Mouse (Mus musculus) skeletal muscle tissue, adult 2 months (tissue): Measurements from ENCODE around the gene Apoc1.
A peak's percentile ranks its signal among the peaks of the same experiment; 100 is the strongest.
"Not testable (repeated sequence)": the region's sequence is repeated elsewhere in the genome, so short reads cannot be mapped to it uniquely, and the experiment has no call there.

ENCODE experiments used
- DNase-seq: peaks from one replicate; pipeline ENCODE4 v3.0.0-alpha.2; 2012; ENCODE audit warnings: low read depth, low spot score

Gene Apoc1

DNA sequence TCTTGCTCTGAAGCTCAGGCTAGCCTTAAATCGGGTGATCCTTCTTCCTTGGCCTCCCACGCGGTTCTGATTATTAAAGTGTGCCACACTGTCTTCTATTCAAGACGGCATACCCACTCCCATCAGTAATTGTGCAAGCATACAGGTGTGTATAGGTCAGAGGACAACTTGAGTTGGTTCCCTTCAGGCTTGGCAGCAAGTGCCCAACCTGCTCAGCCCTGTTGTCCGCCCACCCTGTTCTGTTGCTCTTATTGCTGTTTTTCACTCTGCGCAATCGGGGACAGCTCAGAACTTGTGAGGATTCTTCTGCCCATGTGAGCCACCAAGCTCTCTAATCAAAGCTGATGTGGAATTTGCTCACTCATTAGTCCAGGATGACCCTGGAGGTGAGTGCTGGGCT lies 12.8 kb upstream of the Apoc1 start:
- no peak for DNase-seq

DNA sequence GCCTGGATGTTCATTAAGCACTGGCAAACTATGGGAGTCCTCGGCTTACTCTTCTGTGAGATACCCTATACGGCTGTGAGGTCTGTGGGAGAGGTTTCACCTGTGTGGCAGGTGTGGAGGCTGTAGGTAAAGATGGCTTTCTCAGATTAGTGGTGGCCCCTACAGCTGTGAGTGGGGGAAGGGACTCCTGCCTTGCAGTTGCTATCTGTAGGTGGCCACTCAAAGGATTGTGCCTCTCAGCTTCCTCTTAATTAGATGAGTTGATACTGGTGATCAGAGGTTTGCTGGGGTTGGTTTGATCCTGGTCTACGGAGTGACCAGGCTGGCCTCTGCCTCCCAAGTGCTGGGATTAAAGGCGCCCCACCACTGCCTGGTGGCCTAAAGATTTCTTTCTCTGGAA lies 12.0 kb upstream of the Apoc1 start:
- no peak for DNase-seq

DNA sequence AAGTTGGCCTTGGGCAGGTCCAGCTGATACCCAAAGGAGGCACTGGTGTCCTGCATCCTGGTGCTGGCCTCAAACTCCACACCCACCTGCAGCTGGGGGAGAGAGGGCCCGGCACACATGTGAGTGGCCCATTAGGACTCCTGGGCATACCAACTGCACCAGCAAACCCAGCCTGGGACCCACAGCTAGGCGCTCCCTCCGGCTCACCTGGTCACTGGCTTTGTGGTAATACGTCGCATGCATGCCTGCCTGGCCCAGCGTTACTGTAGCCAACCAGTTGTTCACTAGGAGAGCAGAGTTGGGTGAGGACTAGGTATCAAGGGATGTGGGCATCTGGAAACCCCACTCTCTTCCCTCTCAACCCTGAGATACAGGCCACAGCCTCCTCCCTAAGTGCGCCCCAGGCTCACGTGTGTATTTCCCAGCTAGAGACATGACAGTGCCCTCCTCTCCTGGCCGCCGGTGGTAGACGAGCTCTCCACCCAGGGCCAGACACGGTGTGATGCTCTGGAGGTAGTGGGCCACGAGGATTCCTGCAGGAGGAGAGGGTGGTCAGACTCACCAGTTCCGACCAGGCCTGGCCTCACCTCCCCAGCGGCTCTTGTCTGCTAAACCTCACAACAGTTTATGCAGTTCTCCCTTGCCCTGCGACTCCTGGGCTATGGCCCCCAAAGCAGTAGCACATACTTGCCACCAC lies 10.5 kb upstream of the Apoc1 start:
- DNase-seq = no peak

DNA sequence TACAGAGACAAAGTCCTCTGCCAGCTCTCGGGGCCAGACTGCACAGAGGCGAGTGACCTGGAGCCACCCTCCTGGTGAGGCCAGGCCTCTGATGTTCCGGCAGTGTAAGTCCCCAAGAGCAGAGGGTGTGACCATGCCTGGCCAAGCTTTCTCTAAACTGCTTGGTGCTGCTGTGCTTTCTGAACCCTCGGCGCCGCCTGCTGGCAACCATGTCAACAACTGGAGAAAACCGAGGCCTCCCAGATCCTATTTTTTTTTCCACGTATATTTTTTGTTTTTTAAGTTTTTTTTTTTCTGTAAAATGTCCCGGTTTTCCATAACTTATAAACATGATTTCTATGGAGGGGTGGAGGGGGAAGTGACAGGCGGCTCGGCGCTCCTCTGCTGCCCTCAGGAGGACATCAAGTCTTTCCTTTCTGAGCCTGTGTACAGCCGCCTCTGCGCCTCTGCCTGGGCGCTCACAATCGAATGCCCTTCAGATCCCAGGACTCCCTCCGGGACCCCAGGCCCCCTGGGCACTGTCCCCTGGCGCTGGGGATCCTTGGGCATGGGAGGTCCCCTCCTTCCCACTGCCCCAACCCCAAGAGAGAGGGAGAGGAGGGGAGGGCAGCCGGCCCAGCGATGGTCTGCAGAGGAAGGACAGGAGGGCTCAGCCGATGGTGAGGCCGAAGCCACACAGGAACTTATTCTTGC lies 8.8 kb upstream of the Apoc1 start:
- peak; percentile 68 for DNase-seq

DNA sequence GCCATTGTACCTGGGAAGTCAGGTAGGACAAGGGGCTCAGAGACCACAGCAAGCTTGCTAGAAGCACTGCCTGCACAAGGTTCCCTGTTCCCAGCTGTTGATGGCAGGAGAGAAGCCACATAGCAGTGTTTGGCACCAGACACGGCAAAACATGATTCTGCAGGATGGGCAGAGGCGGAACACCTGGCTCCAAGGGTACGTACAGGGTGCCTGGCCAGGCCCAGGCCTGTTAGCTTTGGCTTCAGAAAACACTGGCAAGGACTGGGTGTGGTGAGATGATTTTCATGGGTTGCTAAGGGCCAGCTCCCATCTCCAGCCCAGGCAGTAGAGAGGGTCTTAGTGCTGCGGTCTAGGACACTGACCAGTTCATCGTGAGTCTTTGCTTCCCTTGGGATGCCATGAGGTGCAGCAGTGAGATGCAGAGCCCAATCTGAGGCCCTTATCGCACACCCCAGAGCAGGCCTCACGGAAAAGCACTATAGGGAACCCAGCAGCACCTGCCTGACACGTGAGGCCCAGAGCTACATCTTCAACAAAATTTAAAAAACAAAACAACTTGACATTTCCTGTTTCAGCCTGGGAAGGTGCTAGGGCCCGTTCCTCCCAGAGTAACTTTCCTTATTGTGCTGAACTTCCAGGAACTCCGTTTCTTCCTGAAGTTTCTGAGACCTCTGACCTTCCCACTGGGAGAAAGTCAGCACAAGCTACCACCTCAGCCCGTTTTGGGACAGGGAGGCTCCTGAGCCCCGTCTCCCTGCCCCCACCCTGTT lies 8.0 kb upstream of the Apoc1 start:
- DNase-seq = no peak

DNA sequence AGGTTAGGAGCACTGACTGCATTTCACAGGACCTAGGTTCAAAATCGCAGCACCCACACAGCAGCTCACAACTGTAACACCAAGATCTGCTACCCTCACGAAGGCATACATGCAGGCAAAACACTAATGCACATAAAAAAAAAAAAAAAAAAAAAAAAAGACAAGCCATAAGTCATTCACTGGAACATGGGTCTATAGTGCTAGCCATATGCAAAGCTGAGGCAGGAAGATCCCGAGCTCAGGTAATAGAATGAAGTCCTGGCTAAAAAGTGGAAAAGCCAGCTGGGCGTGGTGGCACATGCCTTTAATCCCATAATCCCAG lies 7.3 kb upstream of the Apoc1 start:
- DNase-seq = no peak

DNA sequence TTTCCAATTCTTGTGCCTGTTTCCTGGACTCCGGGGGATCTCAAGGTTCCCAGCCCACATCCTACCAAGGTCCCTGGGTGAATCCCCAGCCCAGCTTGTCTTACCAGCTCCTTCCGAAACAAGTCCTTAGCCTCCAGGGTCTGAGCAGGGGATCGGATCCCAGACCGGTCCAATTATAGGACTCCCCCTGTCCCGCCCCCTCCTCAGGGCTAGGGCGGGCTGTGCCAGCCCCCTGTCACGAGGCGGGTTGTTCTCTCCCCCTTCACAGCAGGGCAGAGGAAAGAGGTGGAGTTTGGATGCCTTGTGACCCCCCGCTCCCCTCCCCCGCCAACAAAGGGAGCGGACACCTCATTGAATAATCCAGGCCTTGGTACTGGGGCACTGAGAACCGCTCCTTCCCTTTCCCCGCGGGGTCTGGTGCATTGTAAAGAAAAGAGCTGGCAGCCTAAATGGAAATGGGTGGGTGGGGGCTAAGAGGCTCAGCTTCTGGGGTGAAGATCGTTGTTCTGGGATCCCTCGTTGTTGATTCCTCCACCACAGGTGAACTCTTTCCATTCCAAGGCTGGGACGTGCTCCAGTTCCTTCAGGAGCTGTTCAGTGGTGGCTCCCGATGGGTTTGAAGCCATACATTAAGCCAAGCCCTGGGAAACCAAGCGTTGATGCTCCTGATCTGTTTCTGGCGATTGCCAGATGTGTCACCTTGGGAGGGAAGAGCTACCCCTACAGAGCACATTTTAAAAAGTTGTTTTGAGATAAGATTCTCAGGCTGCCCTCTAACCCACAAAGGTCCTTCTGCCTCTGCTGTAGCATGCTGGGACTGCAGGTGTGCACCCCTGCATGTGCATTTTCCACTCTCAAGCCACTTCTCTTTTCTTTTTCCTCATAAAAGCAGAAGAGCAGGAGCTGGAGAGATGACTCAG lies 6.7 kb upstream of the Apoc1 start, which contains the start of gene Apoe:
Gene Apoe, minus strand, starts transcription at position 282 of the 920 bp plus-strand sequence.
- peak; percentile 45 for DNase-seq

DNA sequence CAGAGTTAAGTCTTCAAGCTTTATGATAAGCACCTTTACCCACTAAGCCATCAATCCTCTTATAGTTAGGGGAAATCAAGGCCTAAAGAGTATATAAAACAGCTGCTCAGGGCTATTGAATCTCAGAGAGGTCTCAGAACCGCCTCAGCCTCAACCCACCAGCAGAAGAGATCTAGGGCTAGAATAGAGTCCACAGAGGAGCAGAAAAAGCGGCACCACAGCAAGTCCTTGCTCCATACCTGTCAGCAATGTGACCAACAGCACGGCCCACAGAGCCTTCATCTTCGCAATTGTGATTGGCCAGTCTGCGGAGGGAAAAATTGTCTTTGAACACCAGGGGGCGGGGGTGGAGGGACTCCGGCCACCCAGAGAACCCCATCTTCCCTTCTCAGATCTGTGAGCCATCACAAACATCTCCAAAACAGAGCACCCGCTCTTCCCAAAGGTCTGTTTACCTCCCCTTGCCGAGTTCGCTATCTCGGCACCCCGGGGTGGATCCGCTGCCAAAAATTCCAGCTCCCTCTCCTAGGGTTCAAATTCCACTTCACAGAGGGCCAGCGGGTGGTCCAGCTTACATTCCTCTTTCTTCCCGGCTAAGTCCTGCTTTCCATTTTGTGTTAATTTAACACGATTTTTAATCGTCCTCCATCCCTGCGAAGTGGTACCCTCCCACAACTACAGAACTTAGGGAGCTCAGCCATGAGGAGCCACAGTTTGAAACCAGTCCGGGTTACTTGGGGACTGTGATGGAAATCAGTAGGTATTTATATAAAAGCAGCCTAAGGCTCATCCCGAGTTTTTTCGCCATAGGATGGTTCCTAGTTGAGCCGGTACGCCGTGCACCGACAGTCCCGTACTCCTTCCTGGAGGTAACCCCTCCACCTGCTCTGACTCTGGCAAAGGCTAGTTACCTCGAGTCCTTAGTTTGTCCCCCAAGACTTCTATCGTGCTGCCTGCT lies 5.8 kb upstream of the Apoc1 start:
- no peak for DNase-seq

DNA sequence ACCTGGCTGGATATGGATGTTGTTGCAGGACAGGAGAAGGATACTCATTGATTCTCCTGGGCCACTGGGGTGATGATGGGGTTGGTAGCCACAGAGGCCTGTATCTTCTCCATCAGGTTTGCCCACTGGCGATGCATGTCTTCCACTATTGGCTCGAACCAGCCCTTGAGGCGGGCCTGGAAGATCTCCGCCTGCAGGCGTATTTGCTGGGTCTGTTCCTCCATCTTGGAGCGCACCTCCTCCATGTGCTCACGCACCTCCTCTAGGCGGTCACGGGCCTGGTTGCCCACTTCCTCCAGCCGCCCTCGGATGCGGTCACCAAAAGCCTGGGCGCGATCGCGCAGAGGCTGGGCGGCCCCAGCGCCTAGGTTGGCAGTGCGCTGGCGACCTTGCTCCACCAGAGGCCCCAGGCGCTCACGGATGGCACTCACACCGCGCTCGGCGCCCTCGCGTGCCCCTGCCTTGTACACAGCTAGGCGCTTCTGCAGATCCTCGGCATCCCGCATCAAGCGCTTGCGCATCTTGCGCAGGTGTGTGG lies 3.9 kb upstream of the Apoc1 start:
- DNase-seq = no peak

DNA sequence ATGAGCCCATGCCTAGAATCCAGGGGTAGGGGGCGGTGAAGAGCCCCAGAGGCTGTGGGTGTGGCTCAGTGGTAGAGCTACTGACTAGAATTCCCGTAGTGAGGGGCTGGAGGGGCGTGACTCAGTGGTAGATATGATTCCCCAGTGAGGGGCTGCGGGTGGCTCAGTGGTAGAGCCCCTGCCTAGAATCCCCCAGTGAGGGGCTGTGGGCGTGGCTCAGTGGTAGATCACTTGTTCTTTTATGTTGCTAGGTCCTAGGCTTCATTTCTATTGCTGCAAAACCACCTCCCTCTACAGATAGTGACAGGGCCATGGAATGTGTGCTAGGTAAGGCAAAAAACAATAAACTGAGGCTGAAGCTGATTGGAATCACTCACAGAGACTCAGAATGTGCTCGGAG lies 3.4 kb upstream of the Apoc1 start:
- DNase-seq = no peak

DNA sequence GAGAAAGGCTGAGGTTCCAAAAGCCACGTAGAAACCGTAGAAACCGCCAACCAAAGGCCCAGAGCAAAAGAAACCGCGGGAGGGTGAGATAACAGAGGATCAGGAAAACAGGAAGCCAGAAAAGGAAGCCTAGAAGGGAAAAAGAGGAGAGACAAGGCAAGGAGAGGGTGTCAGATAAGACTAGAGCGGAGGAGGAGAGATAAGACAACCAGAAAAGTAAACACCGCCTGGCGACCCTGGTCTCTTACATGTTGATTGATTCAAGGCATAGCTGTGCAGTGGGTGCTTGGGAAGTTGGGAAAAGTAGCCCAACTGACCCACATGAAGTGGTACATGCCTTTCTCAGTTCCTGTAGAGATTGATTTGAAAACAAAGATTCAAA lies 2.7 kb upstream of the Apoc1 start:
- no peak for DNase-seq

DNA sequence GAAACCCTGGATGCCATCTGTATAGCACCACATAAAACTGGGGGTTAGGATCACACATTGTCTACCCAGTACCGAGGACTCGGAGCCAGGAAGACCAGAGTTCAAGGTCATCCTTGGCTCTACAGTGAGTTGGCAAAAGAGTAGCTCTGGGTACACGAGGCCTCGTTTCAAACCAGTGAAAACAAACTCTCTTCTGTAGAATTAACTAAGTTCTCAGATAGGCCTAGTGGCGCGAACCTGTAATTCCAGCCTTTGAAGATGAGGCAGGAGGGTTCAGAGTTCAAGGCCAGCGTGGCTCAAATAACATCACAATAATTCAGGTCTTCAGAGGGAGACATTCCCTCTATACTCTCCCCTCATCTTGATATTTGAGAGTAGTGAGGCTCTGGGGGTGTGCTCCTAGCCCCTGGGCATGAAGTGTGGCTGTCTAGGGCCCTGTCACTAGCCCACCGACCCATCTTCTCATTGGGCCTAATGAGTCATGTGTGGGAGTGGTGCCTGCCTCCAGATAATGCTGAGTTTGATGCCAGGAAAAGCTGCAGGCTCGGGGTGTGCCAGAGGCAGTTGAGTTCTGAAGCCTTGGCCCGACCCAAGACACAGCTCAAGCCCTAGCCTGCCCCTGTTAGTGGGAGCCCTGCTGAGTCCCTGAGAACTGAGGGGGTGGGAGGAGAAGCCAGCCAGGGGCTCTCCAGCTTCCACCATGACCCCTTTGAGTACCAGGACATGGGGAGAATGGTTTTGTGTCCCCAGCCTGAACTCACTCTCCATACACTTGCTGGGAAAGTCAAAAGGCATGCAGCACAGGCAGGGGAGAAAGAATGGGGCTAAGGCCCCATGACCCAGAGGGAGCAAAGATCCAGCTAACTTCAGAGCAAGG lies 2.1 kb upstream of the Apoc1 start:
- DNase-seq = no peak

DNA sequence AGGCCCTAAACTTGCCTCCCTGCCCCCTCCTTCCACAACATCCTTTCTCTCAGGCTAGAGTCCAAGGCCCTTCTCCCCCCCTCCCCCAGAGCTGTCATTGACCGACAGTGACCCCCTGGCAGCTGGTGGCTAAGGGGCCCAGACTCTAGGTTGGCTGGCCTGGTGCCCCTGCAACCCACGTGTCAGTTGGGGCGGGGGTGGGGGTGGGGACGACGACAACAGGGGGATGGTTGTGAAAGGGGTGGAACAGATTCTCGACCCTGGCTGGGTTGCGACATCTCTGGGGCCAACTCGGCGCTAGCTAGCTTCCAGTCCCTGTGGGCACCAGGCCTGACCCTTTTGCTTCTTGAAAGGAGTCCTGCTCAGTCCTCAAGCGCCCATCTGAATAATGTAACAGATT lies 961 bp upstream of the Apoc1 start:
- no peak for DNase-seq

DNA sequence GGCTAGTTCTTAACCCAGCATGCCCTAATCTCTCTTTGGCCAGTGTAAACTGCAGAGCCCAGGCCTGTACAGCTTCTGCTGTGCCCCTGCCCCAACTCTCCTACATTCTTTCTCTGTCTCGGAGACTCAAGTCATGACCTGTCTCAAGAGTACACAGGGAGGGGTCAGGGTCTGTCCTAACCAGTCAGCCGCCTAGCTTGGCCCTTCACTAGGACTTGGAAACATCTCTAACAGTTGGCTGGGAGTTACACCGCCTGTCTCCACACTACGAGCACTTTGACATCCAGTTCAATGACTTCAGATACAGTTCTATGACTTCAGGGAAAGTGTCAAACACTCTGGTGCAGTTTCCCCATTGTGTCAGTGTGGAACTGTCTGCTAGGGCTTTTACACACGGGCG lies 1.0 kb downstream of the Apoc1 start:
- no peak for DNase-seq

DNA sequence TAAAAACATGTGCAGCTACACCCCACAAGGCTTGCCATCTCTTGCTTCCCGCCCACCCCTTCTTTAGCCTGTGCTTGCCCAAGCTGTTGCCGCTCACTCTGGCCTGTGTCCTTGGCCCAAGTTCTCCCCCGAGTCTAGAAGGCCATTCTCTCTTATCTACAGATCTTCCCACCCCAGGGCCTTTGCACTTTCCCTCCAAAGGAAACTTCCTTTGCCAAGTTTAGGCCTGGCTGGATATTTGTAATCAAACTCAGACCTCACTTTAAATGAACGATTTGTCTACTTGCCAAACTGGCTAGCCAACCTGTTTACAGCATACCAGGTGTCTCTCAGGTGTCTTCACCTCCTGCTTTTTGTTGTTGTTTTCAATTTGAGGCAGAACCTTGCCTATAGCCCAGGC lies 1.6 kb downstream of the Apoc1 start:
- no peak for DNase-seq

DNA sequence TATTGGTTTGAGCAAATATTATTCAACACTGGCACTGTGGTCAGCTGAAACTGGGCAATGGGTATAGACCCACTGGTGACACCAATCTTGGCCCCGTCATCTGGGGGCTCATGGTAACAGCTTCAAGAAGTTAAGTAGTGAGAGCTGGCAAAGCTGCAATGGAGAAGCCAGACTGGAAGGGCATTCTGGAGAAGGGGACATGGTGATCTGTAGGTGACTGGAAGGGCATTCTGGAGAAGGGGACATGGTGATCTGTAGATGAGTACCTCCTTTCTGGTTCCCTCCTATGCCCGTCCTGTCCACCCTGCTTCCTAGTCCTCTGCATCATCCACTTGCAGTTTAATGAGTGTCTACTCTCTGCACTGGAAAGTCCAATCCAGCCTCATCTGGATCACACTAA lies 3.8 kb downstream of the Apoc1 start:
- no peak for DNase-seq

DNA sequence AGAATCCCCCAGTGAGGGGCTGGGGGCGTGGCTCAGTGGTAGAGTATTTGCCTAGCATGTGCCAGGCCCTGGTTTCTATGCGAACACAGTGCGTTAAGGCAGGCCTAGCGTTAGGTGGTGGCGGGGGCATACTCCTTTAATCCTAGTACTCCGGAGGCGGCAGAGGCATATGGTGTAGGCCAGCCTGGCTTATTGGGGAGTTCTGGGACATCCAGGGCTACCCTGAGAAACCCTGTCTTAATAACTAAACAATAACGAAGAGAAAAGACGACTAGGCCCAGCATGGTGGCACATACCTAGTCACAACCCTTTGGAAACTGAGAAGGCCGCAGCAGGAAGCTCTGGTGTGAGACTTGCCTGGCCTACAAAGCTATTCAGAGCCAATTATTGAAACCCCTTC lies 4.4 kb downstream of the Apoc1 start:
- DNase-seq = no peak

DNA sequence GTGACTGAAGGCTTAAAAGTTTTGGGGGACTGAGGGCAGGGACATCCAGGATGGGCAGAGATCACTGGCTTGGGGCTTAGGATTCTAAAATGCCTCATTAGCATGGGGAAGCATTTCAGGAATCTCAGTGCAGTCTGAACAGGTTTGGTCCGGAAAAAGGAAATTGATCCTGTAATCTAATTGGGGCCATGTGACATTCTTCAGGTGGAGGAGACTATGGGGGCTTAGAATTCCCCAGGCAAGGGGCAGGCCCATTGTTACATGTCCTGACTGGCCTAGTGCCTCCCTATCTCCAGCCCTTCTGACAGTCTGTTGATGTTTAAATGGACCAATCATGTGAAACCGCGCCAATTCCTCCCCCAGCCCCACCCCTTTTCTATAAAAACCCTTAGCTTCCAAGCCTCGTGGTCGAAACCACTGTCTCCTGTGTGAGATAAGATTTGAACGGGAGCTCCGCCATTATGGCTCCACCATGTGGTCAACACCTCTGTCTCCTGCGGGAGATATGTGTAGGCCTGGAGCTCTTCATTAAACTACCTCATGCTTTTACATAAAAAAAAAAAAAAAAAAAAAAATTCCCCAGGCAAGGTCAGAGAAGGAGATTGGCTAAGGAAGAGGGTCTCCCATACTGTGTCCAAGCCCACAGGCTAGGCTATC lies 5.4 kb downstream of the Apoc1 start:
- not testable (repeated sequence) for DNase-seq

DNA sequence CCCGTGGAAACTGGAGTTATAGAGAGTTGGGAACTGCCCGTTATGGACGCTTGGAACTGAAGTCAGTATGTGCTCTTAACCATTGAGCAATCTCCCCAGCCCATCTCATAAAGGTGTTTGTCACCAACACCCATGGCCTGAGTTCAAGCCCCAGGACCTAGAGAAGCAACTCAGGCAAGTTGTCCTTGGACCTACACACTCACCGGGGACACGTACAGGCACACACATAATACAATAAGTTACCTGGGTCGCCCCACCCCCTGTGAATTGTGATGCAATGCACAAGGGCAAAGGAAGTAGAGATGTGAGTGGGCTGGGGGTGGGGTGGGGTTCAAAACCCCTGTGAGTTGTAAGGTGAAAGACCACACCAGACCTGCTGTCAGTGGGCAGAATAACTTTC lies 5.9 kb downstream of the Apoc1 start:
- no peak for DNase-seq
